In genomic region chr12:76404836-76405182, GRCm38 (mm10) we compare ENCODE assay signal across 9 mouse cellular contexts. TPM values are rescaled to one million over a fixed set of nuclear protein-coding genes. Genes with fewer than 3 reads are reported as not detected.
DNase-seq lines count a peak whose midpoint lies in the region; ATAC-seq and TF ChIP-seq lines count a peak whose summit lies in the region.
"Had no signal": no experiment of that assay in that cellular context is flagged by ENCODE, and none has a peak within 500 bp of the region (broad histone marks: within the 10 kb centered on the region; RNA-seq: fewer than 3 reads in every experiment).

No protein-coding gene starts in this region.

- peak overlapping the region; percentile 35 for H3K9ac ChIP-seq in heart, embryonic 15.5 days
- no peak overlapping the region for H3K9ac ChIP-seq in liver, embryonic 14.5 days (replicated peaks)

- H3K9me3 ChIP-seq in heart, embryonic 15.5 days (replicated peaks): no peaks in the 10 kb centered on the region
- no peaks in the 10 kb centered on the region for H3K9me3 ChIP-seq in liver, embryonic 14.5 days (ENCODE audit: control insufficient read depth, low read length)

- WGBS in spleen, adult 2 months: 18% methylated on average over 20 of the region's 20 CpGs
- WGBS in heart, embryonic 15.5 days: 11% methylated on average over 20 of the region's 20 CpGs
- WGBS in liver, embryonic 14.5 days (ENCODE audit: insufficient replicate concordance): 9% methylated on average over 20 of the region's 20 CpGs

- no peak for TF ChIP-seq CTCF in spleen, adult 2 months (IDR thresholded peaks at IDR 0.05; ENCODE audit: extremely low read depth, insufficient read depth, insufficient read length, insufficient replicate concordance)
- TF ChIP-seq CTCF in liver, embryonic 14.5 days (IDR thresholded peaks at IDR 0.05; ENCODE audit: low read depth): no peak

- ATAC-seq in heart, embryonic 15.5 days (replicated peaks; ENCODE audit: insufficient number of reproducible peaks, insufficient read depth, low FRiP score, low read depth): no peak
- ATAC-seq in liver, embryonic 14.5 days (ENCODE audit: insufficient read depth): no peak

- TF ChIP-seq POLR2A in spleen, adult 2 months (IDR thresholded peaks at IDR 0.05; ENCODE audit: low read depth, low read length): no peak

- H3K27ac ChIP-seq in spleen, adult 2 months (ENCODE audit: insufficient read depth, low read length): no peak overlapping the region
- no peak overlapping the region for H3K27ac ChIP-seq in heart, embryonic 15.5 days
- H3K27ac ChIP-seq in liver, embryonic 14.5 days: no peak overlapping the region

- no peak for TF ChIP-seq EP300 in liver, embryonic 14.5 days (IDR thresholded peaks at IDR 0.05; ENCODE audit: low read depth)

- no peaks in the 10 kb centered on the region for H3K36me3 ChIP-seq in spleen, adult 2 months (ENCODE audit: control insufficient read depth, insufficient read depth, low read length)
- no peaks in the 10 kb centered on the region for H3K36me3 ChIP-seq in heart, embryonic 15.5 days
- H3K36me3 ChIP-seq in liver, embryonic 14.5 days (replicated peaks; ENCODE audit: control insufficient read depth, insufficient read depth, low read depth): no peaks in the 10 kb centered on the region

- DNase-seq in gastrocnemius, postnatal 10 days: peak; percentile 26
- no peak for DNase-seq in gastrocnemius, postnatal 25 days
- DNase-seq in spleen, adult 2 months (ENCODE audit: low read depth in 1 of 2, low spot score in 2 of 2): peak in 1 of 2 experiments; percentile 11
- DNase-seq in spleen, adult 12 weeks (ENCODE audit: low spot score): no peak
- no peak for DNase-seq in liver, embryonic 14.5 days (ENCODE audit: low read depth in 3 of 3, low spot score in 3 of 3)
- DNase-seq in testis, postnatal 14 days (ENCODE audit: low spot score): peak; percentile 48
- no peak for DNase-seq in cerebellum, adult 18-20 months

- H3K27me3 ChIP-seq in spleen, adult 2 months (ENCODE audit: control insufficient read depth, insufficient read depth, low read length): peaks cover 11% of the 10 kb centered on the region
- peaks cover 24% of the 10 kb centered on the region for H3K27me3 ChIP-seq in heart, embryonic 15.5 days
- H3K27me3 ChIP-seq in liver, embryonic 14.5 days (ENCODE audit: control insufficient read depth, insufficient read depth, low read length): peaks cover 36% of the 10 kb centered on the region

- peaks cover 11% of the 10 kb centered on the region for H3K4me1 ChIP-seq in spleen, adult 2 months (ENCODE audit: control insufficient read depth, insufficient read depth, insufficient read length)
- H3K4me1 ChIP-seq in heart, embryonic 15.5 days (replicated peaks): peaks cover 26% of the 10 kb centered on the region
- peaks cover 0 to 14% of the 10 kb centered on the region in 2 experiments for H3K4me1 ChIP-seq in liver, embryonic 14.5 days (replicated peaks; ENCODE audit: control insufficient read depth in 2 of 2, insufficient read depth in 2 of 2, low read length in 1 of 2)

- H3K4me2 ChIP-seq in heart, embryonic 15.5 days: peak overlapping the region; percentile 94
- H3K4me2 ChIP-seq in liver, embryonic 14.5 days (ENCODE audit: low read depth): peak overlapping the region; percentile 97

- peak overlapping the region; percentile 76 for H3K4me3 ChIP-seq in spleen, adult 2 months (ENCODE audit: extremely low read depth, insufficient read depth, insufficient read length)
- peak overlapping the region; percentile 79 for H3K4me3 ChIP-seq in heart, embryonic 15.5 days
- peak overlapping the region; percentile 74 to 86; a peak in 3 of 4 replicates for H3K4me3 ChIP-seq in liver, embryonic 14.5 days (ENCODE audit: insufficient read depth in 1 of 2, low read depth in 2 of 2, low read length in 2 of 2)

RNA-seq across cellular contexts. Expression of gene Hspa2, which starts 0.8 kb away (rescaled TPM):
- total RNA-seq in gastrocnemius, postnatal 10 days (2021): 1 to 10 TPM; 7.4 to 8.7 TPM
- total RNA-seq in gastrocnemius, postnatal 25 days (2021): 10 to 100 TPM in 1 of 2 experiments, 1 to 10 TPM in 1; 6.3 to 10.3 TPM
- polyA plus RNA-seq in spleen, adult 2 months (2012; rRNA removed): 3.8 and 6.0 TPM in 2 replicates
- polyA plus RNA-seq in heart, embryonic 15.5 days (2015; fragmentation: Nextera tagmentation; extraction: Ambion mirVana): 15.5 and 15.8 TPM in 2 replicates
- 1.0 and 1.3 TPM in 2 replicates for polyA plus RNA-seq in liver, embryonic 14.5 days (2012; rRNA removed)
- polyA plus RNA-seq in liver, embryonic 14.5 days (2014; fragmentation: Nextera tagmentation; extraction: Ambion mirVana): 1.4 and 1.9 TPM in 2 replicates

RNA-seq across cellular contexts. Expression of gene Ppp1r36, which starts 12.5 kb away (rescaled TPM):
- total RNA-seq in gastrocnemius, postnatal 10 days (2021): under 1 TPM; 0.34 to 0.38 TPM
- total RNA-seq in gastrocnemius, postnatal 25 days (2021): not detected
- polyA plus RNA-seq in spleen, adult 2 months (2012; rRNA removed): not detected in 2 replicates
- polyA plus RNA-seq in heart, embryonic 15.5 days (2015; fragmentation: Nextera tagmentation; extraction: Ambion mirVana): 1.8 and 2.2 TPM in 2 replicates
- polyA plus RNA-seq in liver, embryonic 14.5 days (2012; rRNA removed): 0.03 and 0.04 TPM in 2 replicates
- polyA plus RNA-seq in liver, embryonic 14.5 days (2014; fragmentation: Nextera tagmentation; extraction: Ambion mirVana): 0.09 TPM in 1 of 2 replicates, not detected in the other
- total RNA-seq: MEL had no signal

RNA-seq across cellular contexts. Expression of gene Zbtb1, which starts 34.7 kb away (rescaled TPM):
- 1 to 10 TPM; 5.1 to 7.0 TPM for total RNA-seq in gastrocnemius, postnatal 10 days (2021)
- 1 to 10 TPM; 3.1 to 3.9 TPM for total RNA-seq in gastrocnemius, postnatal 25 days (2021)
- 2.1 and 2.5 TPM in 2 replicates for polyA plus RNA-seq in spleen, adult 2 months (2012; rRNA removed)
- polyA plus RNA-seq in heart, embryonic 15.5 days (2015; fragmentation: Nextera tagmentation; extraction: Ambion mirVana): 5.7 and 6.6 TPM in 2 replicates
- polyA plus RNA-seq in liver, embryonic 14.5 days (2012; rRNA removed): 1.5 and 2.6 TPM in 2 replicates
- 3.5 and 4.4 TPM in 2 replicates for polyA plus RNA-seq in liver, embryonic 14.5 days (2014; fragmentation: Nextera tagmentation; extraction: Ambion mirVana)

RNA-seq across cellular contexts. Expression of gene Zbtb25, which starts 35.4 kb away (rescaled TPM):
- total RNA-seq in gastrocnemius, postnatal 10 days (2021): 10 to 100 TPM; 10.6 to 11.0 TPM
- total RNA-seq in gastrocnemius, postnatal 25 days (2021): 1 to 10 TPM; 6.6 to 8.2 TPM
- polyA plus RNA-seq in spleen, adult 2 months (2012; rRNA removed): 6.9 and 7.5 TPM in 2 replicates
- 10.1 and 12.9 TPM in 2 replicates for polyA plus RNA-seq in heart, embryonic 15.5 days (2015; fragmentation: Nextera tagmentation; extraction: Ambion mirVana)
- polyA plus RNA-seq in liver, embryonic 14.5 days (2012; rRNA removed): 5.1 and 5.6 TPM in 2 replicates
- polyA plus RNA-seq in liver, embryonic 14.5 days (2014; fragmentation: Nextera tagmentation; extraction: Ambion mirVana): 7.2 and 7.8 TPM in 2 replicates

Comparison
In these comparisons a context has a peak if more than half of its experiments do, and no peak if none do; other contexts are left out.
1. DNase-seq: peak in gastrocnemius, postnatal 10 days (single experiment) and testis, postnatal 14 days (single experiment); none in gastrocnemius, postnatal 25 days (single experiment), spleen, adult 12 weeks (single experiment), liver, embryonic 14.5 days (0 of 3) and cerebellum, adult 18-20 months (0 of 2).
2. Peak in every context shown above with its lines, with median percentiles within 50 percentile points of each other: H3K4me3 ChIP-seq.